Mouse (Mus musculus) megakaryocyte, embryonic 14.5 days (primary cell): Measurements from ENCODE around the gene Adam19. TPM values are rescaled to one million over a fixed set of nuclear protein-coding genes. Genes with fewer than 3 reads are reported as not detected.

Source experiments
- H3K27me3 ChIP-seq: replicated peaks from 2 replicates; pipeline ENCODE3; 2012; ENCODE audit warnings: inconsistent platforms
- H3K36me3 ChIP-seq: replicated peaks from 2 replicates; pipeline ENCODE3; 2012; ENCODE audit warnings: low read length, inconsistent platforms, mixed read lengths
- H3K4me1 ChIP-seq: 2 replicates; pipeline ENCODE4 v1.6.1; 2012; ENCODE audit warnings: inconsistent platforms
- H3K4me3 ChIP-seq: replicated peaks from 2 replicates; pipeline ENCODE3; 2012; ENCODE audit warnings: moderate library complexity, mild to moderate bottlenecking, inconsistent platforms
- H3K9me3 ChIP-seq: 2 replicates; pipeline ENCODE4 v1.6.1; 2012; ENCODE audit warnings: inconsistent platforms
- FLI1 ChIP-seq: IDR thresholded peaks from 2 replicates; pipeline ENCODE4 v1.6.1; 2012; ENCODE audit warnings: low read length, inconsistent platforms, mixed read lengths
- GATA1 ChIP-seq: IDR thresholded peaks from 3 replicates; pipeline ENCODE4 v1.6.1; 2012; ENCODE audit warnings: mixed read lengths, low read length, inconsistent platforms, borderline replicate concordance
- polyA plus RNA-seq: library from polyadenylated mRNA; stranded (reverse); fragments of >175 nt; gene quantifications from 2 replicates; pipeline ENCODE4 v1.2.3, GENCODE M21; 2012; ENCODE audit warnings: low replicate concordance; ENCODE audit not compliant: insufficient read depth

The Adam19 gene
- polyA plus RNA-seq, 1 experiment = 0.21 TPM

- TF ChIP-seq GATA1 (no peak), FLI1 (no peak)
- H3K27me3 ChIP-seq = peaks cover 15% of the 10 kb centered on the region
- H3K4me1 ChIP-seq = peaks cover 4% of the 10 kb centered on the region; the same call in 1 of the 2 replicates
Observed at GRCm38 (mm10) chr11:46062993-46063731, 7.4 kb downstream of the Adam19 start.

GRCm38 (mm10) chr11:46064767-46065166, 9.0 kb downstream of the Adam19 start:
- Histone ChIP-seq H3K27me3 (peaks cover 14% of the 10 kb centered on the region), H3K4me1 (peaks cover 4% of the 10 kb centered on the region; the same call in 1 of the 2 replicates), H3K36me3 (no peaks in the 10 kb centered on the region), H3K4me3 (no peak overlapping the region), H3K9me3 (no peaks in the 10 kb centered on the region)
- TF ChIP-seq GATA1 (no peak), FLI1 (no peak)

More at GRCm38 (mm10) chr11:46062993-46063731, 7.4 kb downstream of the Adam19 start:
- H3K9me3 ChIP-seq = no peaks in the 10 kb centered on the region
- no peaks in the 10 kb centered on the region for H3K36me3 ChIP-seq
- no peak overlapping the region for H3K4me3 ChIP-seq

GRCm38 (mm10) chr11:46065201-46066011, 9.6 kb downstream of the Adam19 start:
- Histone ChIP-seq H3K9me3 (no peaks in the 10 kb centered on the region), H3K4me1 (peaks cover 4% of the 10 kb centered on the region; the same call in 1 of the 2 replicates), H3K4me3 (no peak overlapping the region)

DNA sequence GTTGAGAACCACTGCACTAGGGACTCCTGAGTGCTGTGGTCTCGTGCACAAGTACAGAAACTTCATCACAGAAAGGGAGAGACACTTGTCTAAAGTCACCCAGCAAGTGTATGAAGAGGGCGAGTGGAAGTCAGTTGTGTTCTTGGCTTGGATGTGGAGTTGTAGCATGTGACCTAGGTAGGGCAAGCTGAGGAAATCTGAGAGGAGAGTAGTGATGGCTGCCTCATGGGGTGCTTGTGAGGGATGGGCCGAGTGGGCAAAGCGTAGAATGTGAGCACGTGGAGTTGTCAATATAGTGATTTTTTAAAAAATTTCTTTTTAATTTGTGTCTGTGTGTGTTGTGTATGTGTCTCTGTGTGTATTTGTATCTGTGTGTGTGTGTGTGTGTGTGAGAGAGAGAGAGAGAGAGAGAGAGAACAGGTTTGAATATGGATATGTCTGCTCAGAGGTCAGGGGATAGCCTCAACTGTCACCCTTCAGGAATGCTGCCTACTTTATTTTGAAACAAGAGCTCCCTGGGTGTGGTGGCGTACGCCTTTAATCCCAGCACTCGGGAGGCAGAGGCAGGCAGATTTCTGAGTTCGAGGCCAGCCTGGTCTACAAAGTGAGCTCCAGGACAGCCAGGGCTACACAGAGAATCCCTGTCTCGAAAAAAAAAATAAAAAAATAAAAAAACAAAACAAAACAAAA, 11.7 kb downstream of the Adam19 start:
- H3K36me3 ChIP-seq = no peaks in the 10 kb centered on the region
- TF ChIP-seq GATA1 = no peak
- TF ChIP-seq FLI1 = no peak
- no peaks in the 10 kb centered on the region for H3K9me3 ChIP-seq
- peaks cover 14% of the 10 kb centered on the region for H3K27me3 ChIP-seq
- no peaks in the 10 kb centered on the region for H3K4me1 ChIP-seq
- H3K4me3 ChIP-seq = no peak overlapping the region

More at GRCm38 (mm10) chr11:46065201-46066011, 9.6 kb downstream of the Adam19 start:
- peaks cover 13% of the 10 kb centered on the region for H3K27me3 ChIP-seq
- no peaks in the 10 kb centered on the region for H3K36me3 ChIP-seq
- TF ChIP-seq GATA1 = no peak
- no peak for TF ChIP-seq FLI1

DNA sequence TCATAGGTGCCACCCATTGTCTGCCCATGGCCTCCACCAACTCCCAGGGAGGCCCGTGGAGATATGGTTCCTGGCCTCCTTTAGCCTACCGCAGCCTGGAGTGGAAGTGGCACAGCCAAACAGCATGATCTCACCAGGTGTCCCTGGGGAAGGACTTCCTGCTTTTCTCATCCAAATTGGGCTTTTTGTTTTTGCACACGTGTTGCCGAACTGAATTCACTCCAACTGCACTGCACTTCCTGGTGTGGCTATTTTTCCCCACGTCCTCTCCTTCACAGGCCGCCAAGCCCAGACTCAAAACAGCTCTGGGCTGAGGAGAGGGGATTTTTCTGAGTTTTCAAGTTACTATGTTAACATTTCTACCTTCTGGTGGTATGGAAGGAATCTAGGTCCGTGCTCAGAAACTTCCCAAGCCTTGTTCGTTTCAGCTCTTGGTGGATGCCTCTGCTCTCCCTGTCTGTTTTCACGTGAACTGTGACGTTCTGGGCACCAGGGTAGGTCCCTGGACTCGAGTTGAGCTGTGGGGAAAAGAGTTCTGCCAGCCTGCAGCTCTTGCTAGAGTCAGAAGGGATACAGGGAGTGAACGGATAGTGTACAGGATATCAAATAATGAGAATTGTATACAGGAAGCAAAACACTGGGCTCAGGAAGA, 13.1 kb downstream of the Adam19 start:
- Histone ChIP-seq H3K27me3 (peaks cover 8% of the 10 kb centered on the region), H3K4me1 (no peaks in the 10 kb centered on the region), H3K9me3 (no peaks in the 10 kb centered on the region), H3K36me3 (no peaks in the 10 kb centered on the region), H3K4me3 (no peak overlapping the region)
- TF ChIP-seq GATA1 (no peak), FLI1 (no peak)

DNA sequence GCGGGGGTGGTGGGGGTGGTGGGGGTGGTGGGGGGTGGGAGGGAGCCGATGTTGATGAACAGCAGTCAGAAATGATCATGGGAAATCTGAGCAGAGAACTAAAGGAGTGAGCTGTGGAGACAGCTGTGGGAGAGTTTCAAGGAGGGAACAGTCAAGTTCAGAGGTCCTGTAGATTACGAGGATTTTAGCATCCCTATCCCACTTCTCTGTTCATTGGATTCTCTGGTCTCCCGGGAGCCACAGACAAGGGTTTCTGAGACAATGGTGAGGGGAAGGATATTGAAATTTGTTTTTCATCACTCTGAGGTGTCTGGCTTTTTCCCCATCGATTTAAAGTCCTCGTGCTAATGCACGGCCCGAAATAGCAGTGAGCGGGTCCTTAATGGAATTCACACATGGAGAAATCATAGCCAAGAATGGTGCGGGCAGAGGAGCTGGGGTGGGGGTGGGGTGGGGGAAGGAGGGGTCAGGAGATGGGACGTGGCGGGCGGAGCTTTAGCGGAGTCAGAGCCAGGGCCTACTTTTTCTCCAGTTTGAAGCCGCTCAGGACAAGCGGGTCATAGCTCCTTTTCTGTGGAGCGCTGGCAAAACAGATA, 13.7 kb downstream of the Adam19 start:
- Histone ChIP-seq H3K4me1 (no peaks in the 10 kb centered on the region), H3K36me3 (no peaks in the 10 kb centered on the region), H3K9me3 (no peaks in the 10 kb centered on the region), H3K27me3 (peaks cover 8% of the 10 kb centered on the region), H3K4me3 (no peak overlapping the region)
- TF ChIP-seq GATA1 (no peak), FLI1 (no peak)

DNA sequence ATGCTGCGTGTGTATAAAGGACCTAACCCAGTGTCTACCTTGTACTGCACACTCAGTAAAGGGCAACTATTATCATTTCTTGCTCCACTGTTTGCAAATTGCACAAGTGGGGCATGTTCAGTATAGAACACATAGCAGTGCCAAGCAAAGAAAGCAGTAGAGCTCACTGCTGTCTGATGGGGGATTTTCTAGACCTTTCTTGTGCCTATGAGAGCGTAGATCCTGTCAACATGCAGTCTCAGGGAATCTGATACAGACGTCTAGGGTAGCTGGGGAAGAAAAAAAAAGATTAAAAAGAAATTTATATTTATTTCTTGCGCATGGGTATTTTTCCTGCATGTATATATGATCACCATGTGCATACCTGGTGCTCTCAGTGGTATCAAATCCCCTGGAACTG, 14.4 kb downstream of the Adam19 start:
- Histone ChIP-seq H3K4me3 (no peak overlapping the region), H3K36me3 (no peaks in the 10 kb centered on the region), H3K9me3 (no peaks in the 10 kb centered on the region), H3K4me1 (no peaks in the 10 kb centered on the region), H3K27me3 (peaks cover 6% of the 10 kb centered on the region)
- TF ChIP-seq GATA1 (no peak), FLI1 (no peak)

DNA sequence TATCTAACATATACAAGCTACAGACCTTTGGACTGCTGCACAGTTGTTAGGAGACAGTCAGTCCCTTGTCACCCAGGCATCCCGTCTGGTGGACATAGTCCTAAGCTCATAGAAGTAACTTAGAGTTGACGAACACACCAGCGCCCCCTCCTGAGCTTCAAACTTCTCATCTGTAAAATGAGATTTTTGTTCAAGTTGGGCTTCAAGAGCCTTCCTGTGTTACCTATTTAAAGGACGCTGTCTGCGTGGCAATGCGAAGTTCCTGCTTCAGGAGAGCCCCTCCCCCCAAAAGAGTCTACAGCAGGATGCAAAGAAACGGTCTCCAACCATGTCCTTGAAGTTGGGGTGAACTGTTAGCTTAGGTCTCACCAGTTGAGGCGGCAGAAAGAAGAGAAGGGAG, 15.0 kb downstream of the Adam19 start:
- TF ChIP-seq FLI1 (no peak), GATA1 (no peak)

More for the DNA sequence above, 15.0 kb downstream of the Adam19 start:
- H3K4me1 ChIP-seq = no peaks in the 10 kb centered on the region
- no peaks in the 10 kb centered on the region for H3K36me3 ChIP-seq
- H3K9me3 ChIP-seq = no peaks in the 10 kb centered on the region
- no peak overlapping the region for H3K4me3 ChIP-seq
- peaks cover 6% of the 10 kb centered on the region for H3K27me3 ChIP-seq
